Mouse (Mus musculus): ENCODE results near the gene Mfsd4b3. TPM values are rescaled to one million over a fixed set of nuclear protein-coding genes. Genes with fewer than 3 reads are reported as not detected.
A peak's percentile ranks its signal among the peaks of the same experiment; 100 is the strongest.
"Not testable (repeated sequence)": the region's sequence is repeated elsewhere in the genome, so short reads cannot be mapped to it uniquely, and the experiment has no call there.

Mfsd4b3 gene
- polyA plus RNA-seq, 1 experiment from 2014 or later = not detected

GRCm38 (mm10) chr10:39947195-39947594, 12.8 kb downstream of the Mfsd4b3 start:
- not testable (repeated sequence) for H3K36me3 ChIP-seq (ENCODE audit: control insufficient read depth, insufficient read depth); H3K9me3 ChIP-seq (ENCODE audit: control insufficient read depth, low read length); H3K9ac ChIP-seq (replicated peaks; ENCODE audit: low read depth, low read length); ATAC-seq; H3K4me2 ChIP-seq (ENCODE audit: low read length); H3K4me3 ChIP-seq (replicated peaks; ENCODE audit: low read length); H3K4me1 ChIP-seq (replicated peaks; ENCODE audit: control insufficient read depth, insufficient read depth, low read length); H3K27me3 ChIP-seq (replicated peaks; ENCODE audit: control insufficient read depth, insufficient read depth, low read length); H3K27ac ChIP-seq (ENCODE audit: low read length)
- WGBS = 83% methylated on average over 3 of the region's 3 CpGs

DNA sequence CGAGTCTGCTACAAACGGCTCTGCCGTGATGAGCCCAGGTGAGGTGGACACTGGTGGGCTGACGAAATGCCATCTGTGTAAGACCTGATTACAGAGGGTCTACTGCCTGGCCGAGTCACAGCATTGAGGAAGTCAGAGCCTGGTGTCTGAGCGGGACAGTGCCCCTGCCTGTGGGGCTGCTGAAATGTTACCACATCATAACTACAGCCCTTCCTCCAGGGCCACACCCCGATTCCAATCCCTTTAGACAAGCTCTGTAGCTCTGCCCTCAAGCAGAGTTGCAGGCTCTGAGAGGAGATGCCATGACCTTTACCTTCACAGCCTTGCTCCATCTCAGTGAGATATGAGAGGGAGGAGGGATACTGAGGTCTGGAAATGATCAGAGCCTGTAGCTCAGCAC, 23.4 kb downstream of the Mfsd4b3 start:
- Histone ChIP-seq H3K4me3 (replicated peaks; ENCODE audit: low read length) (no peak overlapping the region), H3K36me3 (ENCODE audit: control insufficient read depth, insufficient read depth) (no peaks in the 10 kb centered on the region), H3K27ac (ENCODE audit: low read length) (no peak overlapping the region), H3K27me3 (replicated peaks; ENCODE audit: control insufficient read depth, insufficient read depth, low read length) (no peaks in the 10 kb centered on the region), H3K9me3 (ENCODE audit: control insufficient read depth, low read length) (no peaks in the 10 kb centered on the region), H3K4me1 (replicated peaks; ENCODE audit: control insufficient read depth, insufficient read depth, low read length) (no peaks in the 10 kb centered on the region), H3K4me2 (ENCODE audit: low read length) (no peak overlapping the region), H3K9ac (replicated peaks; ENCODE audit: low read depth, low read length) (no peak overlapping the region)
- 83% methylated on average over 7 of the region's 7 CpGs for WGBS
- ATAC-seq = no peak

- ATAC-seq = peak; percentile 61
- Histone ChIP-seq H3K4me2 (ENCODE audit: low read length) (peak within 1 kb of the TSS; percentile 66), H3K4me3 (replicated peaks; ENCODE audit: low read length) (peak within 1 kb of the TSS; percentile 44), H3K4me1 (replicated peaks; ENCODE audit: control insufficient read depth, insufficient read depth, low read length) (0 out of 2 replicates have a peak, but pooled peaks cover 2% of the 10 kb centered on the region), H3K36me3 (ENCODE audit: control insufficient read depth, insufficient read depth) (no peaks in the 10 kb centered on the region), H3K9me3 (ENCODE audit: control insufficient read depth, low read length) (no peaks in the 10 kb centered on the region), H3K27ac (ENCODE audit: low read length) (no peak within 1 kb of the TSS), H3K9ac (replicated peaks; ENCODE audit: low read depth, low read length) (peak within 1 kb of the TSS; percentile 57), H3K27me3 (replicated peaks; ENCODE audit: control insufficient read depth, insufficient read depth, low read length) (no peaks in the 10 kb centered on the region; the same call in 1 of the 2 replicates)
- 1% methylated on average over 39 of the region's 41 CpGs for WGBS
These were observed 33.3 kb downstream of the Mfsd4b3 start, which contains the start of gene Mfsd4b2 for GRCm38 (mm10) chr10:39926616-39927139. Gene Mfsd4b2, minus strand, starts transcription at chr10:39926923.

- H3K4me2 ChIP-seq (ENCODE audit: low read length); H3K9ac ChIP-seq (replicated peaks; ENCODE audit: low read depth, low read length); H3K27me3 ChIP-seq (replicated peaks; ENCODE audit: control insufficient read depth, insufficient read depth, low read length); H3K4me3 ChIP-seq (replicated peaks; ENCODE audit: low read length); H3K36me3 ChIP-seq (ENCODE audit: control insufficient read depth, insufficient read depth); ATAC-seq; H3K4me1 ChIP-seq (replicated peaks; ENCODE audit: control insufficient read depth, insufficient read depth, low read length); H3K27ac ChIP-seq (ENCODE audit: low read length); H3K9me3 ChIP-seq (ENCODE audit: control insufficient read depth, low read length): not testable (repeated sequence)
- 81% methylated on average over 8 of the region's 8 CpGs for WGBS
These were observed 35.4 kb downstream of the Mfsd4b3 start for GRCm38 (mm10) chr10:39924556-39924955.

DNA sequence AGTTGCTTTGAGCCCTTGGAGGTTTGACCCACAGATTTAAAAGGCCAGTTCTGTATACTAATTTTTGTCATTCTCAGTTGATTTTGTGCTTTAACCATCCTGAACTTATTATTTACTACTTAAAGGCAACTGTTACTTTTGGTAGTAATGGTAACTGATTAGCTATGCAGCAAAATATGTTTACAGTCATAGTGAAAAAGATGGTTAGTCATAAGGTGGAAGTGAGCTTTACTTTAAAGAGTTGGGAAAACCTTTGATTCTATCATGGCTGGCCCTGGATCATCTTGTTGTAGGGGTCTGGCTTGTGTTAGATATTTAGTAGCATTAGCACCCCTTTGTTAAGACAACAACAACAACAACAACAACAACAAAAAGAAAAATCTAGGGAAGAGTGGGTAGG, 47.3 kb downstream of the Mfsd4b3 start:
- no peak overlapping the region for H3K9ac ChIP-seq (replicated peaks; ENCODE audit: low read depth, low read length)
- no peak overlapping the region for H3K27ac ChIP-seq (ENCODE audit: low read length)
- H3K4me1 ChIP-seq (replicated peaks; ENCODE audit: control insufficient read depth, insufficient read depth, low read length) = no peaks in the 10 kb centered on the region
- H3K27me3 ChIP-seq (replicated peaks; ENCODE audit: control insufficient read depth, insufficient read depth, low read length) = no peaks in the 10 kb centered on the region
- no peaks in the 10 kb centered on the region for H3K36me3 ChIP-seq (ENCODE audit: control insufficient read depth, insufficient read depth)
- no peaks in the 10 kb centered on the region for H3K9me3 ChIP-seq (ENCODE audit: control insufficient read depth, low read length)
- no peak for ATAC-seq
- H3K4me2 ChIP-seq (ENCODE audit: low read length) = no peak overlapping the region
- H3K4me3 ChIP-seq (replicated peaks; ENCODE audit: low read length) = no peak overlapping the region

GRCm38 (mm10) chr10:39908768-39909441, 51.0 kb downstream of the Mfsd4b3 start:
- Histone ChIP-seq H3K9ac (replicated peaks; ENCODE audit: low read depth, low read length) (no peak overlapping the region), H3K27me3 (replicated peaks; ENCODE audit: control insufficient read depth, insufficient read depth, low read length) (no peaks in the 10 kb centered on the region), H3K36me3 (ENCODE audit: control insufficient read depth, insufficient read depth) (no peaks in the 10 kb centered on the region), H3K4me2 (ENCODE audit: low read length) (no peak overlapping the region), H3K4me3 (replicated peaks; ENCODE audit: low read length) (no peak overlapping the region), H3K27ac (ENCODE audit: low read length) (no peak overlapping the region), H3K9me3 (ENCODE audit: control insufficient read depth, low read length) (no peaks in the 10 kb centered on the region), H3K4me1 (replicated peaks; ENCODE audit: control insufficient read depth, insufficient read depth, low read length) (no peaks in the 10 kb centered on the region)
- WGBS = 67% methylated on average over 13 of the region's 13 CpGs
- no peak for ATAC-seq

- 84% methylated on average over 10 of the region's 10 CpGs for WGBS
- no peak for ATAC-seq
- no peaks in the 10 kb centered on the region for H3K27me3 ChIP-seq (replicated peaks; ENCODE audit: control insufficient read depth, insufficient read depth, low read length)
- no peak overlapping the region for H3K4me3 ChIP-seq (replicated peaks; ENCODE audit: low read length)
- no peaks in the 10 kb centered on the region for H3K9me3 ChIP-seq (ENCODE audit: control insufficient read depth, low read length)
- no peak overlapping the region for H3K27ac ChIP-seq (ENCODE audit: low read length)
- no peaks in the 10 kb centered on the region for H3K4me1 ChIP-seq (replicated peaks; ENCODE audit: control insufficient read depth, insufficient read depth, low read length)
- H3K9ac ChIP-seq (replicated peaks; ENCODE audit: low read depth, low read length) = no peak overlapping the region
- no peaks in the 10 kb centered on the region for H3K36me3 ChIP-seq (ENCODE audit: control insufficient read depth, insufficient read depth)
- H3K4me2 ChIP-seq (ENCODE audit: low read length) = no peak overlapping the region
These were observed 52.9 kb downstream of the Mfsd4b3 start for GRCm38 (mm10) chr10:39906799-39907658.

- ATAC-seq = no peak
- WGBS = 80% methylated on average over 3 of the region's 3 CpGs
- H3K36me3 ChIP-seq (ENCODE audit: control insufficient read depth, insufficient read depth) = no peaks in the 10 kb centered on the region
- H3K27me3 ChIP-seq (replicated peaks; ENCODE audit: control insufficient read depth, insufficient read depth, low read length) = no peaks in the 10 kb centered on the region
- H3K9me3 ChIP-seq (ENCODE audit: control insufficient read depth, low read length) = no peaks in the 10 kb centered on the region
- no peak overlapping the region for H3K9ac ChIP-seq (replicated peaks; ENCODE audit: low read depth, low read length)
- no peak overlapping the region for H3K4me2 ChIP-seq (ENCODE audit: low read length)
- H3K27ac ChIP-seq (ENCODE audit: low read length) = no peak overlapping the region
- no peak overlapping the region for H3K4me3 ChIP-seq (replicated peaks; ENCODE audit: low read length)
- H3K4me1 ChIP-seq (replicated peaks; ENCODE audit: control insufficient read depth, insufficient read depth, low read length) = no peaks in the 10 kb centered on the region
These were observed 55.8 kb downstream of the Mfsd4b3 start for GRCm38 (mm10) chr10:39904191-39904590.

DNA sequence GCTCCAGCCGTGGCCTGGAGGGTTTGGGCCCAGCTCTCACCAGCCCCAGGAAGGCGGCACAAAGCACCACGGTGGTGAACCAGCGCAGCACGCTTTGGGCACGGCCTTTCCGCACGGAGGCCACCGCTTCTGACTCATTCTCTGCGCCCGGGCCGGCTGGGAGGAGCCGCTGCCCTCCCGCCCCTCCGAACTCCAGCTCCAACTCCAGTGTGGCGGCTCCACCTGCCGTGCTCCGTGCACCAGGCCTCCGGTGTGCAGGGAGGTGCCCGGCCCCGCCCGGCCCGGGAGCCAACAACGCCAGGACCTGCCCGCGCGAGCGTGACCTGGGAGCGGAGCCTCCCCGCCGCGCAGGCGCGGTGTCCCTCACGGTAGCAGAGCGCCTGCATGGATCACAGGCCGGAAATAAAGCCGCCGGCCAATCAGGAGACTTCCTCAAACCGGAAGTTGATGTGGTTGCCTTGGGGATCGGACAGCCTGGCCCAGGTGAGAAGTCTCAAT, 61.0 kb downstream of the Mfsd4b3 start, which contains the start of gene Mfsd4b4:
Mfsd4b4 (minus strand) TSS at position 365 of the 498 bp plus-strand sequence.
- no peaks in the 10 kb centered on the region for H3K9me3 ChIP-seq (ENCODE audit: control insufficient read depth, low read length)
- H3K9ac ChIP-seq (replicated peaks; ENCODE audit: low read depth, low read length) = peak within 1 kb of the TSS; percentile 89
- peak within 1 kb of the TSS; percentile 68 for H3K27ac ChIP-seq (ENCODE audit: low read length)
- H3K4me3 ChIP-seq (replicated peaks; ENCODE audit: low read length) = peak within 1 kb of the TSS; percentile 72
- peak within 1 kb of the TSS; percentile 96 for H3K4me2 ChIP-seq (ENCODE audit: low read length)
- WGBS = under 1% methylated on average over 41 of the region's 41 CpGs
- H3K36me3 ChIP-seq (ENCODE audit: control insufficient read depth, insufficient read depth) = no peaks in the 10 kb centered on the region
- no peaks in the 10 kb centered on the region for H3K27me3 ChIP-seq (replicated peaks; ENCODE audit: control insufficient read depth, insufficient read depth, low read length)
- ATAC-seq = peak; percentile 98
- peaks cover 10% of the 10 kb centered on the region for H3K4me1 ChIP-seq (replicated peaks; ENCODE audit: control insufficient read depth, insufficient read depth, low read length)

Measured in forebrain, embryonic 16.5 days (tissue).